Mouse (Mus musculus) spleen, adult 2 months (tissue): Measurements from ENCODE around the gene Coro1b.

Experiments used
- CTCF ChIP-seq: fragments of 200-500 bp; IDR thresholded peaks from 2 replicates; pipeline ENCODE4 v1.5.1; 2011; ENCODE audit warnings: mild to moderate bottlenecking, inconsistent platforms; ENCODE audit not compliant: insufficient read depth, insufficient read length, insufficient replicate concordance; ENCODE audit errors: extremely low read depth
- POLR2A ChIP-seq: fragments of 200-500 bp; IDR thresholded peaks from 2 replicates; pipeline ENCODE4 v1.6.1; 2011; ENCODE audit warnings: low read depth, low read length, inconsistent platforms

DNA sequence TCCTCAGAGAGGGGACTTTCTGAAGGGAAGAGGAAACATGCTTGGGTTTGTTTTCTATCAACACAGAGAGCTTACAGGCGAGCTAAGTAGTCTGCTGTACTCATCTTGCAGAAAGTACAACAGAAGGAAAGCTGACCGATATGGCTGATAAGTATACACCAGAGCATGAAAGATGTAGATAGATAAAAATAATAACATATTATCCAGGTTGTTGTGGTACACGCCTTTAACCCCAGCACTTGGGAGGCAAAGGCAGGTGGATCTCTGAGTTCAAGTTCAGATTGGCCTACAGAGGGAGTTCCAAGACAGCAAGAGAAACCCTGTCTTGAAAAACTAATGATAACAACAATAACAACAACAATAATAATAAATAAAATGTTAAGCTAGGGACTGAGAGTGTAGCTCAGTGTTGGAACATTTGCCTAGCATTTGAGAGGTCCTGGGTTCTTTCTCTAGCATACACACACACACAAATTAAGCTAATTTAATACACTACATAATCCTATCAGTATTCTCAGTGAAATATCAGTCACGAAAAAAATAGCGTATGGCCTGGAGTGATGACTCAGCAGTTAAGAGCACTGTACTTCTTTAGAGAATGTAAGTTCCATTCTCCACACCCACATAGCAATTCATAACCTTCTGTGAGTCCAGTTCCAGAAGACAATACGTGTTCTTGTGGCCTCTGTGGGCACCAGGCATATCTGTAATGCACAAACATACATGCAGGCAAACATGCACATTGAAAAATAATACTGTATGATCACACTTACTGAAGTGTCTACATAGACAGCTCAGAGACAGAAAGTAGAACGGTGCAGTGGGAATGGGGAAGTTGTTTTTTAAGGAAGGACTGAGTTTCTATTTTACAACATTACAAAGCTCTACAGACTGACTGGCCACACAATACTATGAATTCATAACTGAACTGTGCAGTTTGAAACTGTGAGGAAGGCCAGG lies 25.7 kb upstream of the Coro1b start:
- TF ChIP-seq POLR2A (no peak), CTCF (no peak)
